Mouse (Mus musculus) hindbrain, embryonic 16.5 days (tissue): Measurements from ENCODE around the gene Lap3. TPM values are rescaled to one million over a fixed set of nuclear protein-coding genes. Genes with fewer than 3 reads are reported as not detected.
A peak's percentile ranks its signal among the peaks of the same experiment; 100 is the strongest.

Experiments used
- ATAC-seq: fragments of 200-750 bp; cut with Nextera tagmentation; 2 replicates; pipeline ENCODE4 v1.8.0; 2017; ENCODE audit warnings: moderate TSS enrichment, moderate library complexity
- H3K27ac ChIP-seq: fragments of 300-500 bp; sonication (generic); 2 replicates; pipeline ENCODE4 v1.5.1; 2014; ENCODE audit warnings: low read depth, mild to moderate bottlenecking, control low read depth, low read length, moderate library complexity
- H3K27me3 ChIP-seq: fragments of 300-500 bp; sonication (generic); replicated peaks from 2 replicates; pipeline ENCODE4 v1.6.1; 2014; ENCODE audit warnings: low read length; ENCODE audit not compliant: control insufficient read depth, insufficient read depth
- H3K36me3 ChIP-seq: fragments of 300-500 bp; sonication (generic); 2 replicates; pipeline ENCODE4 v1.6.1; 2014; ENCODE audit warnings: mild to moderate bottlenecking, low read length, moderate library complexity, mixed read lengths; ENCODE audit not compliant: control insufficient read depth, insufficient read depth
- H3K4me1 ChIP-seq: fragments of 300-500 bp; sonication (generic); 2 replicates; pipeline ENCODE4 v1.6.1; 2014; ENCODE audit warnings: low read depth, low read length; ENCODE audit not compliant: control insufficient read depth, insufficient read depth
- H3K4me2 ChIP-seq: fragments of 300-500 bp; sonication (generic); 2 replicates; pipeline ENCODE4 v1.6.1; 2014; ENCODE audit warnings: mild to moderate bottlenecking, low read length, control low read depth, moderate library complexity
- H3K4me3 ChIP-seq: fragments of 300-500 bp; sonication (generic); 2 replicates; pipeline ENCODE4 v1.5.1; 2014; ENCODE audit warnings: mild to moderate bottlenecking, low read length, control low read depth, moderate library complexity
- H3K9ac ChIP-seq: fragments of 300-500 bp; sonication (generic); 2 replicates; pipeline ENCODE4 v1.6.1; 2014; ENCODE audit warnings: low read depth, mild to moderate bottlenecking, control low read depth, low read length, moderate library complexity
- H3K9me3 ChIP-seq: fragments of 300-500 bp; sonication (generic); 2 replicates; pipeline ENCODE4 v1.6.1; 2014; ENCODE audit warnings: mild to moderate bottlenecking, low read length, moderate library complexity; ENCODE audit not compliant: control insufficient read depth
- WGBS: fragments of 180-500 bp; shearing (Covaris S2); extraction: QIAGEN DNeasy Blood & Tissue Kit; methylation state at CpG from one replicate; pipeline ENCODE4 v1.1.7; 2014; 5-methylcytosine and 5-hydroxymethylcytosine counted together
- polyA plus RNA-seq: library from polyadenylated mRNA; unstranded; fragments of >200 nt; fragmentation: Nextera tagmentation; extraction: Ambion mirVana; gene quantifications from 2 replicates; pipeline ENCODE4 v1.2.1, GENCODE M21; 2015

Lap3 gene
- polyA plus RNA-seq, result 33.1 and 34.2 TPM in 2 replicates

DNA sequence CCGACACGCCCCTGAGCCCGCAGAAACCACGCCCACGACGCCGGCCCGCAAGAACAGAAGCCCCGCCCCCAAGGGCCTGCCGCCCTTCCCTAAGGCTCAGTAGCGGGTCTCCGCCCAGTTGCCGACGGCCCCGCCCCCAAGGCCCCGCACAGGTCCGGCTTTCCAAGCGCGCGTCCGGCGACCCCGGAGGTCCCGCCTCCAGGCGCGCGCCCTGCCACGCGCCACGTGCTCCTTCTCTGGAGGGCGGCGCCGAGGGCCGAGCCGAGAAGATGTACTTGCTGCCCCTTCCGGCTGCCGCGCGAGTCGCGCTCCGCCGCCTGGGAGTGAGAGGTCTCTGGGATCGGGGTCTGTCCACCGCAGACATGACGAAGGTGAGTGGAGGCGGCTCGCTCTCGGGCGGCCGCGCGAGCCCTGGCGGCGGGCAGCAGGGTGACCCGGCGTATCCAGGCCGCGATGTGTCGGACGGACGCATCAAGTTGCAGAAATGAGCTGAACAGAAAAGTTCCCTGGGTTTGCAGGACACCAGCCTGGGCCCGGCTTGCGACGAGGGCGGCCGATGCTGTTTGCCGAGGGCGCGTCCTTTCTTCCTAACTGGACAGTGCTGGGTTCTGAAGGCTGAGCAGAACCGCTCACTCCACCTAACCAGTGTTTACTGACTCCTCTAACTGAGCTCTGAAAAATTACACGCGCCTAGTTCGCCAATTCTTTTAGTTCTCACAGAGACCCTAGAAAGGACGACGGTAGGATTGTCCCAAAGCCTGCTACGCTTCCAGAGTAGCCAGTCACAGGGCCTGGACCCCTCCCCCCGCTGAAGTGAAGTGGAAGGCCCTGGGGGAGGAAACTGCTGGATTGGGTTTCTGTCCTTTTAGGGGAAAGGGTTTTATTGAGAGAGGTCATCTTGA, at the start of gene Lap3:
TSS of gene Lap3 (plus strand) at position 184 of the 902 bp plus-strand sequence.
- peak within 1 kb of the TSS; percentile 75 for H3K4me3 ChIP-seq
- peaks cover 3% of the 10 kb centered on the region for H3K4me1 ChIP-seq
- no peaks in the 10 kb centered on the region for H3K9me3 ChIP-seq
- under 1% methylated on average over 78 of the region's 78 CpGs for WGBS
- H3K9ac ChIP-seq, result peak within 1 kb of the TSS; percentile 80
- H3K27me3 ChIP-seq, result no peaks in the 10 kb centered on the region
- peak; percentile 96 for ATAC-seq
- peaks cover under 1% of the 10 kb centered on the region; the same call in 1 of the 2 replicates for H3K36me3 ChIP-seq
- H3K27ac ChIP-seq, result peak within 1 kb of the TSS; percentile 44; the same call in 1 of the 2 replicates
- peak within 1 kb of the TSS; percentile 79 for H3K4me2 ChIP-seq

DNA sequence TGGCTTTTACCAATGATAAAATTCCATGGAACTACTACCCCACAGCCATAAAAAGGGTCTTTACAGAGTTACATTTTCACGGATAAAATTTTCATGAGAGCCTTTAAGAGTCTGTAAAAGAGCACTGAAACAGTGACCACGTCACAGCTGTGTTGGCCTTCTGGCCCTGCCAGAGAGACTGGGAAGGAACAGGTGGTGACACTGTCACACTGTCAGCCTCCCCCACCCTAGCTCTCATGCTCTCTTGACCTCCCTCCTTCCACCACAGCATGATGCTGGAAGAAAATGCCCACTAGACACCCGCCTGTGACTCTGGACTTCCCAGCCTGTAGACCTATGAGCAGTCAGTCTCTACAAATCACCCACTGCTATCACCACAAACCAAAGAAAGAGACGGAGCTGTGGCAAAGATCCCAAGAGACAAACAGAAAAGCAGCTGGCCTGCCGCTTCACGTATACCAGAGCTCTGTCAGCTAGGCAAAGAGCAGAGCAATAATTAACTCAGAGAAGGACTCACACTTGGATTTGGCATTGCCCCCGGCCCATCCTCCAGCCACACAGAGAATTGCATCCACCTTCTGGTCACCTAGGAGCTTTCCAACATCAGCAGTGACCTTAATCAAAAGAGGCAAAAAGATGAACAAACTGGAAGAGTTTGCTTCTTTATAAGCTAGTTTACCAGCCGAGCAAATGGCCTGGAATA, 48.9 kb upstream of the Lap3 start:
- H3K27ac ChIP-seq, result no peak overlapping the region
- H3K4me2 ChIP-seq, result no peak overlapping the region
- H3K4me3 ChIP-seq, result no peak overlapping the region
- H3K9ac ChIP-seq, result no peak overlapping the region
- no peak for ATAC-seq
- H3K9me3 ChIP-seq, result no peaks in the 10 kb centered on the region
- H3K4me1 ChIP-seq, result peaks cover 8% of the 10 kb centered on the region
- H3K36me3 ChIP-seq, result no peaks in the 10 kb centered on the region; the same call in 1 of the 2 replicates
- 84% methylated on average over 8 of the region's 8 CpGs for WGBS
- H3K27me3 ChIP-seq, result no peaks in the 10 kb centered on the region

DNA sequence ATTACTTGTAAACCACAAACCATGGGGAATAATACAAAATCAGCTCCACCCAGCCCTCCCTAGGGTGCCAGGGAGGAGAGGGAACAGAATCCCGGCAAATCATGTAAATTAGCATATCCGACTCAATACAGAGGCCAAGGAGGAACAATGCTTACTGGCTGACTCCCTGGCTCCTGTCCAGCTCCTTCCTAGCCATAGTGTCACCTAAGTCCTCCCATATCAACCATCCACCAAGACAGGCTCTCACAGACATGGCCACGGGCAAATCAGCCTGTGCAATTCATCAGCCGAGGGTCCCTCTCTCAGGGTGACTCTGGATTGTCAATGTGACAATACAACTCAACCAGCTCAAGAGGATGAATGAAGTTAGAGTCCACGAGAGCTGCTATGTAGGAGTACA, 44.5 kb upstream of the Lap3 start:
- Histone ChIP-seq H3K4me1 (peaks cover 9% of the 10 kb centered on the region), H3K36me3 (no peaks in the 10 kb centered on the region), H3K9me3 (no peaks in the 10 kb centered on the region), H3K4me2 (peak overlapping the region; percentile 99), H3K27me3 (no peaks in the 10 kb centered on the region), H3K4me3 (no peak overlapping the region; the same call in 1 of the 2 replicates), H3K27ac (no peak overlapping the region), H3K9ac (no peak overlapping the region; the same call in 1 of the 2 replicates)
- 16% methylated on average over 5 of the region's 5 CpGs for WGBS
- no peak for ATAC-seq

DNA sequence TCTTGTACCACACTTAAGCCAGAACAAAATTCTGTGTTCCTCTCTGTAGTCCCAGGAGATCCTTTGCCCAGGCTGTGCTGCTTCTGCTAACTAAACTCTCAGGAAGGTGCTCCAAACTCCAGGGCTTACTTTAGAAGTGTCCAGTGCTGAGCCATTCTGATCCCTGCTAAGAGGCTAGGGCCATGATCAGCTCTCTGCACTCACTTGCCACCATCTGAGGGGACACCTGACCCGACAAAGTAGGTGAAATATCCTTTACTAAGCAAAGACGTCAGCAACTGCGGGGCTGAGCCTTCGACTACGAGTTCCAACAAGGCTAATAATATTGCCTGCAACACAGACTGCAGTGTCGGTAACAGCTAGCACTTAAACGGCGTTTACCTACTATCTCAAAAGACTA, 44.0 kb upstream of the Lap3 start:
- H3K4me2 ChIP-seq, result peak overlapping the region; percentile 99
- H3K36me3 ChIP-seq, result no peaks in the 10 kb centered on the region
- WGBS, result under 1% methylated on average over 8 of the region's 8 CpGs
- peaks cover 9% of the 10 kb centered on the region for H3K4me1 ChIP-seq
- ATAC-seq, result no peak
- H3K9ac ChIP-seq, result peak overlapping the region; percentile 82
- no peaks in the 10 kb centered on the region for H3K27me3 ChIP-seq
- H3K4me3 ChIP-seq, result peak overlapping the region; percentile 71
- no peak overlapping the region for H3K27ac ChIP-seq
- no peaks in the 10 kb centered on the region for H3K9me3 ChIP-seq

DNA sequence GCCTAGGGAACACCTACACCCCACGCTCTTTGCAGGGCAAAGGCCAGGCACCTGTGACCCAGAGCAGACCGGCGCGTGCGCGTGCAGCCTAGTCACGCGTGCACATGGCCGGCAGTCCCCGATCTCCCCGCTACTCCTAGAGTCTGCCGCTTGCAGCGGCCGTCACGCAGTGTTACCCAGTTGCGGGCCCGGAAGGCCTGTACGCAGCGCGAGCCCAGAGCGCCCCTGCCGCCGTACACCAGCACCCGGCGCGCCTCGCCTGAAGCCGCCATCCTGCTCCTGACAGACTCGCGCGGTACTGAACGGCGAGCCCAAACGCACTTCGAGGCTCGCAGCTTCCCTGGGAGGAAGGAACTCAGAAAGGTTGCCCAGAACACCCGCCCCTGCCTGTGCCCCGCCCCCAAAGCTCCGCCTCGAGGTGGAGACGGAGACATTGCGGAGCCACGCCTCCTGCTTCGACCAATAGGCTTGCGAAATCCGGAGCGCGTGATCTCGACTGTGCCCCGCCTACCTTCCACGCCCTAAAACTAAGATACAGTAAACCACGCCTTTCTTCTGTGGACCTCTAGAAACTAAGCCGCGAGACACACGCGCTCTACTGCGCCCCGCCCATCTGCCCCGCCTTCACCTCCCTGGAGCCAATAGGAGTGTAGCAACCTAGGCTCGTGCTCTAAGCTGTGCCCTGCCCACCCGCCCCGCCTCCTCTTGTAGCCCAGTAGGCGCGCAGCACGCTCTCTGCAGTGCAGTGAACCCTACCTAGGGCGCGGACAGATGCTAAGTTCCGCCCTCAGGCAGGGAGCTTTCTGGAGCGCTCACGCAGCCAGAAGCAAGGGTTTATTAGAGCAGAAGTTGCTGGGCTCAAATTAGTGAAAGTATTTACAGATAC, 43.1 kb upstream of the Lap3 start, which contains the start of gene Qdpr:
TSS of gene Qdpr (minus strand) at position 406 of the 886 bp plus-strand sequence.
- under 1% methylated on average over 69 of the region's 70 CpGs for WGBS
- H3K27ac ChIP-seq, result peak within 1 kb of the TSS; percentile 78
- peak; percentile 99 for ATAC-seq
- H3K9me3 ChIP-seq, result no peaks in the 10 kb centered on the region
- peaks cover 9% of the 10 kb centered on the region for H3K4me1 ChIP-seq
- peak within 1 kb of the TSS; percentile 71 for H3K4me3 ChIP-seq
- H3K9ac ChIP-seq, result peak within 1 kb of the TSS; percentile 82
- no peaks in the 10 kb centered on the region for H3K27me3 ChIP-seq
- no peaks in the 10 kb centered on the region for H3K36me3 ChIP-seq
- peak within 1 kb of the TSS; percentile 99 for H3K4me2 ChIP-seq

DNA sequence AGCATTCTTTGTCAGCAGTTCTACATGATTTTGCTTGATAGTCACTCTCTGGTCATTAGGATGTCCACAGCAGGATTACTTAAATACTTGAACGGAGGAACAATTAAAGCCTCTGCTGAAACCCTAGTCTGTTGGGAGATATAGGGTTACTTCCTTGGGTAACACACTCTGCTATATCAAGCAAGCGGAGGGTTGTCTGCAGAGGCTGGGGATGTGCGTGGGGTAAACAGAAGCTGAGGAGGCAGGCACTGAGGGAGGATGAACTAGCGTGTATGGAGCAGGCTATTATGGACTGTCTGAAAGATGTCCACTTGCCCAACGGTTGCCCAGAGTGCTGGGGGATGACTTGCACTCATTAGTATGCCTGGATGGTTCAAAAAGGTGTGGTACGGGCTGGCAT, 39.7 kb upstream of the Lap3 start, which contains the start of gene Clrn2:
TSS of gene Clrn2 (plus strand) at position 301 of the 400 bp plus-strand sequence.
- Histone ChIP-seq H3K4me2 (no peak within 1 kb of the TSS), H3K36me3 (no peaks in the 10 kb centered on the region), H3K27ac (no peak within 1 kb of the TSS), H3K4me1 (peaks cover 9% of the 10 kb centered on the region), H3K9me3 (no peaks in the 10 kb centered on the region), H3K9ac (no peak within 1 kb of the TSS), H3K27me3 (no peaks in the 10 kb centered on the region), H3K4me3 (no peak within 1 kb of the TSS)
- no peak for ATAC-seq
- 67% methylated on average over 6 of the region's 6 CpGs for WGBS

DNA sequence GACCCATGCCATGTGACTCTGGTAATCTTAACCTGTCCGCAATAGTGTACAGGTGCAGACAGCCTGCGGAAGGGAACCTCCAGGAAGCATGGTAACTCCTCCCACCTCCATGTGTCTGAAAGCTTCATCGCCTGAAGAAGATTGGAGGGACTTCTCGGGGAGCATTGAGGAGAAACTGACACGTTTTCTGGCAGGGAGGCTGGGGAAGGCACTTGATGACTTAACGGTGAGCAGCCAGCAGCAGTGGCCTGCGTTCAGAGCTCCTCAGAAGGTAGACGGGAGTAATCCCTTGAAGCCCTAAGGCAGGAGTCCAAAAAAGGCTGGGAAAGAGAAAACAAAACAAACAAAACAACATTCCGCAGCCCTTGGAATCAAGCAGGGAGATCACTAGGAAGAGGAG, 38.7 kb upstream of the Lap3 start:
- H3K4me1 ChIP-seq, result no peaks in the 10 kb centered on the region
- no peak overlapping the region for H3K27ac ChIP-seq
- ATAC-seq, result no peak
- no peaks in the 10 kb centered on the region for H3K27me3 ChIP-seq
- no peak overlapping the region for H3K9ac ChIP-seq
- no peaks in the 10 kb centered on the region for H3K36me3 ChIP-seq
- H3K4me3 ChIP-seq, result no peak overlapping the region
- H3K4me2 ChIP-seq, result no peak overlapping the region
- 50% methylated on average over 9 of the region's 9 CpGs for WGBS
- H3K9me3 ChIP-seq, result no peaks in the 10 kb centered on the region

DNA sequence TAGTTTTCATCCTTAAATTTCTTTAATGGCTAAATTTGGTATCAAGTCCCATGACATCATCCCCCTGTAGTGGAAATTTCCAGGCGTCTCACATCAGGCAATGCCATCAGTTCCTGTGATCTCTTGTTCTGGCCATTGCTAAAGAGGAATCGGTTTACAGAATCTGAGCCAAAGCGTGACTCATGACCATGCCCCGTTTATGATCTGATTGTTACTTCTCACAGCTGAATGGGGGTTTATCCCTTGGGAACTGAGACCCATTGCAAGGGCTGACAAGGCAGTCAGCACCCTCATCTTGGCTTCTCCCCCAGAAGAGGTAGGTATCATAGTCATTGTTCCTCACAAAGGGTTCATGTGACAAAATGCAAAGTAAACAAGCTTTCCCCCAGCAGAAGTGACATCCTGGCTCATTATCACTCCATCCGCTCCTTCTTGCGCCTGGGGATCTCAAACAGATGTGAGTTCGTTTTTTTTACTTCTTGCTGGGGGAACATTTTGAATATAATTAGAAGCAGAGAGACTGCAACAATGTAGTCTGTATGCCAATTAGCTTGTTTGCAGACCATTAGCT, 20.2 kb upstream of the Lap3 start:
- 59% methylated on average over 7 of the region's 7 CpGs for WGBS
- ATAC-seq, result no peak
- Histone ChIP-seq H3K4me3 (no peak overlapping the region), H3K36me3 (no peaks in the 10 kb centered on the region), H3K9ac (no peak overlapping the region), H3K27ac (no peak overlapping the region), H3K9me3 (no peaks in the 10 kb centered on the region), H3K4me2 (no peak overlapping the region), H3K27me3 (no peaks in the 10 kb centered on the region), H3K4me1 (peaks cover 6% of the 10 kb centered on the region; the same call in 1 of the 2 replicates)
